Mouse (Mus musculus): ENCODE measurements around the gene Samd13. TPM values are rescaled to one million over a fixed set of nuclear protein-coding genes. Genes with fewer than 3 reads are reported as not detected.

The Samd13 gene
- total RNA-seq, 1 experiment from 2014 or later, result 0.82 TPM

DNA sequence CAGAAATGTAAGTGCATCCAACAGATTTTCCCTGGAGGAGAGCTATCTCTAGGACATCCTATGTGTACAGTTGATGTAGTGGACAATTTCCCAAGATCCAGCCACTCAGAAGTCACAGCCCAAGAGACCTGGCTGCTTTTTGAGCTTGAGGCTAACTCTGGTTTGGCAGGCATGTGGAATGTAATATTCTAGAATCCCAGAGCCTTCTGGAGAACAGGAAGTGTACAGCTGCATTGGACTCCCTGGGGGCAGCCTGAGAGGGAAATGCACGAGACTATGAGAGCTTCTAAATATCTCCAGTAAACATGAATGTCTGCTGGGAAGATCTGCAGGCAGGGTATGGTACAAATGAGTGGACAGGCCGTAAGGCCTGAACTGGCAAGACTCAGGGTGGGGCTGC lies 14.3 kb downstream of the Samd13 start:
- no peak for DNase-seq

DNA sequence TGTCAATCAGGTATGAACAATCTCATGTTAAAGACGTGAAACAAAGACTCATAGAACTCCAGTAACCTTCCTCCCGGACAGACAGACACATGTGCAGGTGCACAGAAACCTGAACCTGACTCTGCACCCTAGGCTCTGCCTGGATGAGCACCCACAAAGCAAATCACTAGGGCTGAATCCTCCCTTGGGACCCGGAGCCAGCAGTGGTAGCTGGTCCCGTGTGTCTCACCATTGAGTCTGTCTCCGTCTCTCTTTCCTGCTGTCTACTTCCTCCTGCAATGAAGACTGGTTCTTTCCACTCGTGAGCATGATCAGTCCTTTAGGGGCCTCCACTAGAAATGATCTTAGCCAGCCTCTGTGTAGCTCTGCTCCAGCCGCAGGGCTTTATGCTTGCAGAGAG lies 23.5 kb downstream of the Samd13 start:
- DNase-seq, result no peak

DNA sequence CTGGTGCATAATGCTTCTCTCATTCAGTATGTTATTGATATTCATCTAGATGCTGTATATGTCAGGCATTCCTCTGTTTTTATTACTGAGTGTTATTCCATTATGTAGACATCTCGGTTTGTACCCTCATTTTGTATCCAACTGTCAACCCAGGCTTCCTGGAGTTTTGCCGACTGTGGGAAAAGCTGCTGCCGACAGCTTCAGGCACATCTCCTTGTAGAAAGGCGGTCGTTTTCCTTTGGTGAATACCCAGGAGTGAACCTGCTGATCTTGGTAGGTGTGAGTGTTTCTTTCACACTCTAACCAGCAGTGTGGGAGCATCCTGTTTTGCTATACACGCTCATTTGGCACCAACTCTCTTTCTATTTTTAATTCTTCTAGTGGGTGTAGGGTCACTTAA lies 24.4 kb downstream of the Samd13 start:
- no peak for DNase-seq

DNA sequence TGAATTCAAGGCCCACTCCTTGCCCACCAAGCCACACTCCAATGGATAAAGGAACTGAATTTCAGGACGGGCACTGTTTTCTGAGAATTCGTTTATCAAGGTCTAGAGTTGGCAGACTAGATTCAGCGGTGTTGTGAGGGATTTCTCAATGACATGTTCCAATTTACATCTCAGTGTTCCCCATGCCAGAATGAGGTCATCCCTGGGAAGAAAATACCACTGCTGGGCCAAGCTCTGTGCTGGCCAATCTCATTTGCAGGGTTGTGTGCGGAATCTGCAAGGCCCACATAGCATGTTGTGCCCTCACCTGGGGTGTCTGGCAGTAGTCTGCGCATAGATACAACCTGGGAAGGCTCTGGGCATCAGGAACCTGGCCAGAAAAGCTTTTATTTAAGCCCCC lies 26.1 kb downstream of the Samd13 start:
- no peak for DNase-seq

DNA sequence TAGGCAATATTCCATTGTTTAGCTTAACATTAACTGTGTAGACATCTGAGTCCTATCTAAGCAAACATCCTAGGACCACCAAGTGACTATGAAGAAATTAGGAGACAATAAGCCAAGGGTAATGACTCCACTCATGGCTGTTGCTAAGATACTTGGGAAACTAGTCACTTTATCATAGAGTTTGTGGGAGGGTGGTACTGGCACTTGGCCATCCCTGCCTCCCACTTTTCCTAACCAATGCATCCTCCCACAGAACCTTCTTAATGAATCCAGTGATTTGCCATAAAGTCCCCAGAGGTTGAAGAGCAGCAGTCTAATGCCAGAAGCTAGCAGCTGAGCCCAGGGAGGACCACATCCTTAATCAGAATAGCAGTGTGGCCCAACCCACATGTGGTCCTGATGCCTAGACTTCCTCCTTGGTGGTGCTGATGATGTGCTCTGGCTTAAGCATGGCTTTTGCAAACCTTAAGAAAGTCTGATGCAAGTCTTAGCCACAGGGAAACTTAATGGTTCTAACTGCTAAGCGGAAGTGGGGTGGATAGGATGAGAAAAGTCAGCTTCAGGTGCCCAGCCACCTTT lies 27.2 kb downstream of the Samd13 start:
- DNase-seq, result no peak

DNA sequence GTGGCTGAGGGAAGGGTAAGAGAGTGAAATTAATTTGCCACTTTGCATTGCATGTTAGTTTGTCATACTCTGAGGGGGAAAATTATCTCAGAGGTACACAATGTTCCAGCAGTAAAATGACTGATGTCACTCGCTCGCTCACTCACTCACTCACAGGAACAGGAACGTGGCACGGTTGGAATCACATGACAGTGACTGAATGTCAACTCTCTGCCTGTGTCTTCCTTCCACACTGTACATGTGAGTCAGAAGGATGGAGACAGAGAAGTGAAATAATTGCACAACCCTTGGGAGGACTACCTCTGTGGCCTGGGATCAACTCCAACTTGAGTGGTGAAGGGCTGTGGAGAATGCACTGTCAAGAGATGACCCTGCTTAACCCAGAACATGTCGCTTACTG lies 28.0 kb downstream of the Samd13 start:
- peak; percentile 39 for DNase-seq

DNA sequence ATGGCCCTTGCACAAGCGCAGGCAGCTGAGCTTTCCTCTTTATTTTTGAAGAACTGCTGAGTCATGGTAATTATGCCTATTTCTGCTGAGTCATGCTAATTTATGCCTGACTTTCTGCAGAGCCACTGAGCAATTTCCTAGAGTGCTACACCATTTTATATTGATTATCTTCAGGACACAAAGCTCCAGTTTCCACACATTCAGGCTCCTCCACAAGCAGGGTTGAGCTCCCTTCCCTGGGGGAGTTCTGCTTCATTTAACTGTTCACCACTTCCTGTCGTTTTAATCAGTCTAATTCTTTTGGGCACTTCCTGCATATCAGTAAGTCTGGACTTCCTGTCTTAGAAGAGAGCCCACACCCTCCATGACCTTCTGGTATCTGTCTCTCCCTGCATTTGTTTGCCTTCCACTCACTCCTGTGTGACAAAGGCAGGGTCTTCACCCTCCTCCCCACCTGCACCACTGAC lies 30.2 kb downstream of the Samd13 start:
- no peak for DNase-seq

DNA sequence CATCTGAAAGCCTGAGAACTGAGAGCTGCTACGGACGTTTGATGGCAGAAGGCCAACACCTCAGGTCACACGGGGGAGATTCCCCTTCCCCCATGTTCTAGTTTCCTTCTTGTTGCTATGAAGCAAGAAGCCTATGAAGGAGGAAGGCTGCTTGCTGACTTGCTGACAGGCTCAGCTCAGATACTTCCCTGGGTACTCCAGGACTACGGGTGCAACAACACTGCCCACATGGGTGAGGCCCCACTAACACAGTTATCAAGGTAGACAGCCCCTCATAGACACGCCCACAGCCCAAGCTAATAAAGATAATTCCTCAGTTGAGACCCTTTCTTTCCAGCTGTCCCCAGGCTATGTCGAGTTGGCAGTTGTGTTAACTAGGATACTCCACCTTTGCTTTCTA lies 31.7 kb downstream of the Samd13 start:
- no peak for DNase-seq

DNA sequence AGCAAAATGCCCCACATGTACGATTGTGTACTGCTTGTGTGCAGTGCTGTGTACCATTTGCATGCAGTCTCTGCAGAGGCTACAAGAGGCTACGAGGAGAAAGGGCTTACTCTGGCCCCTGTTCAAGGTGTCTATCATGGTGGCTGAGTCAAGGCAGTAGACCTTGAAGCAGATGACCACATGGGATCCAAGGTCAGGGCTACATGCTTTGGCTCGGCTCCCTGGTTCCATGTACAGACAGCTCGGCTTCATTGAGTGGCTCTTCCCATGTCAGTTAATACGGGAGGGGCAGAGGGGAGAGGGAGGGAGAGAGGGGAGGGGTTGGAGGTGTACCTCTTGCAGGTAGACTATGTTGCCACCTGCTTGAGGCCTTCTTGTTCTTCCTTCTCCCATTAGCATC lies 33.0 kb downstream of the Samd13 start:
- peak; percentile 56 for DNase-seq

DNA sequence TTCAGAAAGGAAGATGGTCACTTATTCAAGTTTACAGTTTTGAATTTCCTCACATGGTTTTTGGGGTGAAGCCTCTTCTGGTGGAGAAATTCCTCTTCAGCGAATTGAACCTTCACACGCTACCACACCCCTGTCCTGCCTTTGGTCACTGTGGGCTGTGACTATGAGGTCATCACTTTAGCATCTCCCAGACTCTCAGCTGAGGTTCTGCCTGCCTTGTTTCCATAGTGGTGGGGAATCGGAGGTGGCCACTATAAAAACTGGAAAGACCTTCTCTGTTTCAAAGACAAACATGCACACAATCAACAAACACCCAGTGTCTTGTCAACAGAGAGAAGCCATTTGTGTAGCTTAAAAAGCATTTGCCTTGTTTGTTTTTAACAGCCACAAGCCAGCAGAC lies 34.2 kb downstream of the Samd13 start, which contains the start of gene 4930503B20Rik:
TSS of gene 4930503B20Rik (minus strand) at position 101 of the 400 bp plus-strand sequence.
- no peak for DNase-seq

DNA sequence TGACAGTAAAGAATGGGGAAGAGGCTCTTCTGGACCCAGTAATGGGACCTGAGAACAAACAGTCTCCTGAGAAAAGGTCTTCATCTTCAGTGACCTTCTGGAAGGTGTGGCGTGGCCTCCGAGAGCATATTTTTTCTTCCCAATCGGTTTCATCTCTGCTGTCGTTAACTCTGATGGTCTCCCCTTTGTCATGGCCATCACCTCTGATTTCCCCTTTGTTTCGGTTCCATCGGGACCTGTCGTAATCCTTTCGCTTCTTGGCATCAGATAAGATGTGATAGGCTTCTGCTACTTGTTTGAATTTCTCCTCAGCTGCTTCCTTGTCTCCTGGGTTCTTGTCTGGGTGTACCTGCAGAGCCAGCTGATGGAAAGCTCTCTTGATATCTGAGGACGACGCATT lies 34.7 kb downstream of the Samd13 start:
- no peak for DNase-seq

DNA sequence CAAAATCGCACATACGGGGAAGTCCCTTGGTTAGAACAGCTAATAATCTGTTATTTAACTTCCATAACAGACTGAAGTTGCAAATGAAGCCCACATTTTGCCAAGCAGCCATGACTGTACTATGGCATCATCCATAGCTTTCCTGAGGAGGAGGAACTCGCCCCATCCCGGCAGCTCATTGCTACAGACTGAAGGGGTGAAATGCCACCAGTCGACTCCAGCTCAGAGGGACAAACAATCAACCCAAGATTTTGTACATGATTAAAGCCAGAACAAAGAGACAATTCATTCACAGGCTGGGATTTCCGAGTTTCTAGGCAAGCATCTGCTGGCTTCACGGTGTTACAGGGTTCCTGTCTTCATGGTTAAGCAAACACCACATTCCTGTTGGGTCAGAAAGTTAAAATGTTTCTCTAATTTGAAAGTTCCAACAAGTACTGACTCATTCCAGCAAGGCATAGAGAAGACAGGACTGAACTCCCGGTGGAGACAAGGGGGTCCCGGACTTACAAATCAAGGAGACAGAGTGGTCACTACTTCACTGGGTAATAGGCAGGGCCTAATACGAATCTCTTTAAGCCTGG lies 36.0 kb downstream of the Samd13 start:
- DNase-seq, result no peak

DNA sequence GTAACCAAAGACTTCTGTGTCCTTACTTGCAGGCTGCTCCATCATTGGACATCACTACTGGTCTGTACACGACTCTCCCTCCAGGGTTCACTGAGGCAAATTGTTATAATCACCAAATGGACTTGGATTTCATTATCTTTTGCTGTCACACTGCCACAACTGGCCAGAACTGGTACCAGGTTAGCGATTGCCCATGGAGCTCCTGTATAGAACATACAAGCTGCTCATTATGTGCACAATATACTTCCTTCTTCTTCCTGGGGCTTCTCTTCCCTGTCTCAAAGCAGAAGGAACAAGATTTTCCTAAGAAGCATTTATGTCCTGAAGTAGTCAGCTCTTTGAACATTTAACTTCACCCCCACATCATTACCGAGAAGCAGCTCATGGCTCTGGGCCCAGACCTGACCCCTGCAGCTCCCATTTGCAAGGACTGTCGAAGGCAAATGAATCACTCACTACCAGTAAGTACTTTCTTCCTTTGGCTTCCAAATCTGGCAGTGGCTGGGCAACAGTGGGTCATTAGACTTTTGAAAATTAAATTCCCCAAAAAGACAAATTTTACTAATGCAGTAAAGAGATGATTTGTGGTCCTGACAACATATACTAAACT lies 43.5 kb downstream of the Samd13 start:
- DNase-seq, result peak; percentile 43

DNA sequence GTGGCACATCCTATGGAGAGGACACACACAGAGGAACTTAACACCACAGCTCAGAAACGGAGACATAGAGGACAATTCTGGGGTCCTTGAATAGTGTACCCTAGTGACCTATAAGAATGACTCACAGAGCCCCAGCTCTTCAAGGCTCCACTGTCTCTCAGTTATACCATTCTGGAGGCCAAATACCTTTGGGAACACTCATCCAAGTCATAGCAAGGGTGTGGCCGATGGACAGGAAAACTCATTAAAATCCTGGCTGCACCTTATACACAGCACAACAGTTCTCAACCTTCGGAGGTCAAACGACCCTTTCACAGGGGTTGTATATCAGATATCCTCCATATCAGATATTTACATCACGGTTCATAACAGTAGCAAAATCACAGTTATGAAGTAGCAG lies 52.9 kb downstream of the Samd13 start:
- DNase-seq, result no peak

DNA sequence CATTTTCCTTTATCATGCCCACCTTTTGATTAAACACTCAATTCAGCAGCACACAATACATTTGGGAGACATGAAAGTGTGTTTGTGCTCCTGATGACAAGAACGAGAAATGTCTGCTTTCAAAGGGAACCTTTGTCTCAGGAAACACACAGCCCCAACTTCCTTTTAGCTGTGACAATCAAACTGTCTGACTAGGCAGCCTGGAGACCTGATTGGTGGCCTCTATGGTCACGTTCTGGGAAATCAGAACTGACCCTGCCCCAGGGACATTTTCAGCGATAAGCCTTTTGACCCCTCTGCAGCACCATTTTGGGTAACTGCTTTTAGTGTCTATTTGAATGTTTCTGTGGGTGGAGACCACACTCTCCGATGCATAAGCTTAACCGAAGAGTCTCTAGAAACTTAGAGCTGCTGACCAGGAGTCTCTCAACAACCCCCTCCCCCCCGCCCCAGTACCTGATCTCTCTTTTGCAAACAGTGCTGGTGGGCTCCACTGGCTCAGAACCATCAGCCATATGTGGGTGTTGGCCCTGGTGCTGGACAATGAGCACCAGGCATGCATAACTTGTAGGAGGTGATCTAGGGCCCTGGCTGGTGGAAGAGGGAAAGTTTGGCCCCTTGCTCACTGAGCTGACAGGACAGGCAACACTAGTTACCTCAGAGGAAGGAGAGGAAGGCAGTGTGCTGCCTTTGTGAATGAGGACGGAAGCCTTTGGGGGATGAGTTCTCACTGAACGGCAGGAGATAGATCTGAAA lies 57.0 kb downstream of the Samd13 start:
- no peak for DNase-seq

DNA sequence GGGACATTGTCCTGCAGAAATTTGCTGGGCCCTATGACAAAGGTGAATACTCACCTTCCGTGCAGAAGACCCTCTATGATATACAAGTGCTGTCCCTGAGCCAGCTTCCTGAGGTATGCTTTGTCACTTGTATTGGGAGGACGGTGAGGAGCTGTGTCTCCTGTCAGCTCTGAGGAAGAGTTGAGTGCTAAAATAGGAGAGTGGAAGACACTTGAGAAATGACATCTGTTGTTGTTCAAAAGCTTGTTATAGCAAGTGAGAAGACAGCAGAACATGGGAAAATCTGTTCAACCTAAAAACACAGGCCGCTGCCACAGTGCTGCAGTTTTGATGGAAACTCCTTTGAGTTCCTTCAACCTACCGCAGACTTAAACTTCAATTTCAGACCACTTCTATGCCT lies 59.6 kb downstream of the Samd13 start:
- DNase-seq, result no peak

DNA sequence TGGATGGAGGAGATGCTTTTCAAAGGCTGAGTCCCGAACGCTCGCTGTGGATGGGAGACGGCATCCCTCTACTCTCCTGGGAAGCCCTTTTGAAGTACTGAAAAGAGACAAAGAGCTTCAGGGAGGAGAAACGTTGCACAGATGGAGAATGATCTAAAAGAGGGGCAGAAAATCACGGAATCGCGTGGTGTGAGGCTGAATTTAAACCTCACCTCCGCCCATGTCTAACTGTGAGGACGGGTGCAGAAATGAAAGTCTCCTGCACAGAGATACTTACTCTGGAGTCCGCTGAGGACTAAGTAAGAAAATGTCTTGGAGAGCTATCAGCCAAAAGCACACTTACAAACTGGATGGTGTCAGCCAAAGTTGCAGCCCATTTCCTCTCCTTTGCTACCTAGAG lies 63.4 kb downstream of the Samd13 start:
- DNase-seq, result no peak

DNA sequence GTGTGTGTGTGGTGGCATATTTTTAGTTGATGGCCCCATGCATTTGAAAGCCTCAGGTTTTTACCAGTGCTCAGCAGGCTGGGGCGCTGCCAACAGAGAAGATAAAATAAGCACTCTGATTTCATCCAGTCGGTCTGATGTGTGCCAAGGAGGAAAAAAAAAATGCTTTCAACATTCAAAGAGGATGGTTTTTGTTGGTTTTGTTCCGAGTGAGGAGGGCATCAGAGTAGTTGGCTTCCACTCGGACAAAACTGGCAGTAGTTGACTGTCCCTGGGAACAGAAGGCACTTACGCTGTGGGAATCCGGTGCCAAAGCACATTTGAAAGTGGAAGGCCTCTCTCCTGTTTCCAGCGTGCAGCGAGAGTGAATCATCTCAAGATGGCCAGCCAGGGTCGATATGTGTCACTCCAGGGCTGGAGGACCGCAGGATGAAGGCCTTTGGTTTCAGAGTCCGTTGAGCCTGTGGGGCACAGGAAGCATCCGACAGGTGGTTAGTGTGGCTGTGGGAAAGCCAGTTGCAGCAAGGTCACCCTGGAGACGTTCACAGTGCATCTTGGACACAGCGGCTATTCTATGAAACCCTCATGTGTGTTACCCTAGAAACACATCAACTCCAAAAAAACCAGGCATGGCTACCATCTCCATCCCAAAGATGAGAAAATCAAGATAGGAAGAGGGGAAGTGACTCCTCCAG lies 64.7 kb downstream of the Samd13 start:
- DNase-seq, result peak; percentile 76

DNA sequence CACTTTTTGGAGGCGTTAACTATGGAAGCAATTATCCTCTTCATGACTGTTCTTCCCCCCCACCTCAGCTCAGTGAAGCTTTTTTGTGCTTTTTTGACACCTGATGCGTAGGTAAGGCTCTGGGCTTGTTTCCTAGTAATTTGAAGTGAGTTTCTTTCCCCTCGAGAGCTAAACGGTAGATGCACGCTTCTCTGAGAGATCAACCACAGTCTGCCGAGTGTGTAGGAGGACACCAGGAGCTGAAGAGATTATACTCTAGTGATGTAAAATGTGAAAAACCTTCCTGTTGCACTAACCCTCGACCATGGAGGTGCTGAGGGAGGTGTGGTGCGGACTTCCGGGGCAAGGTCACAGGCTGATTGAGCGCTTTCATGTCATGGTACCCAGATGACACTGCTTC lies 65.3 kb downstream of the Samd13 start:
- DNase-seq, result no peak

DNA sequence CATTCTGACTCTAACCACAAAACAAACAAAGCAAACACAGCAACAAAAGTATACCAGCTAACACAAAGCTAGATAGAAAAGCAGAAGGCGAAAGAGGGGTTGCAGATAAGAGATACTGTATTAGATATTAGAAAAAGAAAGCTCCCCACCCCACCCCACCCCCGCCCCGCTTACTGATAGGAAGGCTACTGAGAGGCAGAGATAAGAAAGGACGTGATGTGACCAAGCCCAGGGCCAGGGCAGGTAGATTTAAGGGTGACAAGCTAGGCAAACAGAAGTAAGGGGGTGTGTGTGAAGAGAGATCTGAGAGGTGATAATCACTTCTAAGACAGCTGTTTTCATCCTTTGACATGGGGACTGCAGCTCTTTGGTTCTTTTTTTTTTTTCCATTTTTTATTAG lies 67.0 kb downstream of the Samd13 start:
- no peak for DNase-seq

DNA sequence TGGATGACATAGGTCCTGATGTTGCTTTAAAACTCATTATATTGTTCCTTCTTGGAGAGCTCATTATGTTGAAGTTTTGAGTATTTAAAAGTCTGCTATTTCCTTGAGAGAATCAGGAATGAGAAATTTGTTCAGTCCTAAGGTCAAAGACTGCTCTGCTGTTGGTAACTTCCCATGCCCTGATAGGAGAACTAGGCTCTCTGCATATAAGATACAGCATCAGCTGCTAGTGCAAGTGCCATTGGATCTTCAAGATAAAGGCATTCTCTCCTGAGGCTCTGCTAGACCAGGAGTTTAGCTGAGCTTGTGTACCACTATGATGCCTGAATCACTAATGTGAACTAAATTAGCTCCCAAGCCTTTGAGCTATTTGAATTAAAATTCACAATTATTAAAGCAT lies 67.4 kb downstream of the Samd13 start:
- no peak for DNase-seq

DNA sequence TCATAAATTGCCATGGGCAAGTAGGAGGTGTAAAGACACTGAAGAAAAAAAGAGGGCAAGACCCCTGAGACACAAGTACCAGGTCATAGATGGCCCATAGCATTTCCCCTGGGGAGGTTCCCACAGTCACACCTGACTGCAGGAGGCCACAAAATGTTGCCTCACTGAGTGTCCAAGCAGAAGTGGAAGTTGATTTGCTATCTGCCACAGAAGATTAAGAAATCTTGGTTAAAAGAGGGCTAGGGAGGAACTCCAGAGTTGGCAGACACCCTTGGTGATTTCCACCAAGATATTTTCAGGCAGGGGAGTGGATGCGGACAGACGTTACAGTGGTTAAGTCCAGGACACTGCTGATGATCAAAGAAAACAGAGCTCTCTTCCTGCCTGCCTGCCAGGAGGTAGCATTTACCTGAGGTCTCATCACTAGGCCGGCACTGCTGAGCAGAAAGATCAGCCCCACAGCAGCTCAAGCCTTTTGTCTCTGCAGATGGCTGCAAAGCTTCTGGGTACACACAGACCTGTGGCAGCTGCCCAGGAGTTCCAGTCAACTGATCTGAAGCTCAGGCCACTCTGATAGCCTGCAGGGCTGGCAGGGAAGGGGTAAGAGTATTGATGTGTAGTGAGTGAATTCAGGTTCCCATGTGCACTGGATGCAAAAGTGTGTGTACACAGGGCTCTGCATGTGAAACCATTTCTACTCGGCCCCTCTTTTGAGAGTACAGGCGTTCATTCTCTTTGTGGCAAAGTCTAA lies 68.7 kb downstream of the Samd13 start:
- no peak for DNase-seq
